Mouse (Mus musculus): ENCODE data around the gene Atp2c2.

GRCm38 (mm10) chr8:119727093-119727492 lies 27.3 kb downstream of the Atp2c2 start:
- TF ChIP-seq POLR2A (IDR thresholded peaks at IDR 0.05; ENCODE audit: insufficient read length, low read depth) (no peak), CEBPB (IDR thresholded peaks at IDR 0.05; ENCODE audit: insufficient read depth, poor library complexity, severe bottlenecking) (no peak), TCF12 (IDR thresholded peaks at IDR 0.05; ENCODE audit: insufficient read depth, poor library complexity, severe bottlenecking) (no peak), E2F4 (IDR thresholded peaks at IDR 0.05; ENCODE audit: insufficient read depth) (no peak), POLR2AphosphoS2 (IDR thresholded peaks at IDR 0.05; ENCODE audit: insufficient read length, low read depth) (no peak), MYOD1 (IDR thresholded peaks at IDR 0.05; ENCODE audit: control insufficient read depth in 1 of 3, insufficient read length in 2 of 3, low read depth in 2 of 3) (no peak), MYOG (IDR thresholded peaks at IDR 0.05; ENCODE audit: control insufficient read depth in 1 of 3, insufficient read depth in 1 of 3, insufficient read length in 2 of 3, low read depth in 2 of 3) (no peak), USF1 (IDR thresholded peaks at IDR 0.05; ENCODE audit: low read depth) (no peak)

All from myocyte (in vitro differentiated cells).